21 mouse cellular contexts compared by ENCODE assay signal in the genomic region with DNA sequence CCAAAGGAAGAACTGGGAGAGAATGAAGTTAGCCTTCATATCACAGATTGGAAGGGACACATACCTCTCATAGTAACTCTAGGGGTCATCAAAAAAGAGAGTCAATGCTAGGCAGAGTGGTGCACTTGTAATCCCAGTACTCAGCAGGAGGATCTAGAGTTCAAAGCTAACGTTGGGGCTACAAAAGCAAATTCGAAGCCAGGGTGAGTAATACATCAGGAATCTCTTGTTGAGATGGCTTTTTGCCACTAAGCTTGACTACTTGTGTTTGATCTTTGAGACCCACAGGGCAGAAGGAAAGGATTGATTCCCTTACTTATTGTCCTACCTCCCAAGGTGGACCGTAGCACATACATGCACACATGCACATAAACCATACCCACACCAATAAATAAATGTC.
"Had no signal": no experiment of that assay in that cellular context is flagged by ENCODE, and none has a peak within 500 bp of the region (broad histone marks: within the 10 kb centered on the region; RNA-seq: fewer than 3 reads in every experiment).

No protein-coding gene starts in this region.

- H3K36me3 ChIP-seq: neural tube, embryonic 15.5 days had no signal

- H3K4me3 ChIP-seq: liver, embryonic 13.5 days; liver, embryonic 15.5 days; megakaryocyte, embryonic 14.5 days; midbrain, embryonic 12.5 days; myocyte; neural tube, embryonic 13.5 days; neural tube, embryonic 15.5 days had no signal

- ATAC-seq: liver, postnatal 0 days; midbrain, embryonic 16.5 days had no signal

- DNase-seq: liver, embryonic 13.5 days; liver, postnatal 0 days; lung, postnatal 14 days; midbrain, embryonic 14.5 days; retina, postnatal 1 day; right cerebral cortex, adult 18-20 months; right cerebral cortex, postnatal 25 days; right cerebral cortex, postnatal 4 days; spleen, adult 18-20 months; thymus, adult 18-20 months; thymus, postnatal 14 days; thymus, postnatal 36 days had no signal

- H3K4me2 ChIP-seq: liver, embryonic 11.5 days; liver, embryonic 13.5 days; liver, embryonic 15.5 days; midbrain, embryonic 12.5 days; neural tube, embryonic 13.5 days; neural tube, embryonic 15.5 days had no signal

- H3K9ac ChIP-seq: liver, embryonic 13.5 days; liver, embryonic 15.5 days; liver, postnatal 0 days; midbrain, embryonic 12.5 days; neural tube, embryonic 13.5 days; neural tube, embryonic 15.5 days had no signal

- H3K27ac ChIP-seq: liver, embryonic 13.5 days; liver, embryonic 15.5 days; macrophage; midbrain, embryonic 12.5 days; neural tube, embryonic 13.5 days; neural tube, embryonic 15.5 days had no signal

- H3K27me3 ChIP-seq: liver, embryonic 13.5 days; liver, embryonic 15.5 days; megakaryocyte, embryonic 14.5 days; midbrain, embryonic 12.5 days; neural tube, embryonic 13.5 days; neural tube, embryonic 15.5 days had no signal

- H3K9me3 ChIP-seq: liver, embryonic 13.5 days; liver, embryonic 15.5 days; megakaryocyte, embryonic 14.5 days; midbrain, embryonic 12.5 days; neural tube, embryonic 13.5 days; neural tube, embryonic 15.5 days had no signal
